Mouse (Mus musculus) kidney, adult 2 months (tissue): ENCODE results near the gene Cela1. TPM values are rescaled to one million over a fixed set of nuclear protein-coding genes. Genes with fewer than 3 reads are reported as not detected.

ENCODE experiments used
- DNase-seq: peaks from one replicate; pipeline ENCODE4 v3.0.0; 2021
- H3K27ac ChIP-seq: fragments of 200-500 bp; 2 replicates; pipeline ENCODE4 v1.5.1; 2012; ENCODE audit warnings: low read depth, low read length, control low read depth, inconsistent platforms; ENCODE audit not compliant: insufficient read depth
- H3K27me3 ChIP-seq: fragments of 200-500 bp; replicated peaks from 2 replicates; pipeline ENCODE4 v1.6.1; 2012; ENCODE audit warnings: mild to moderate bottlenecking, moderate library complexity, low read length, inconsistent platforms; ENCODE audit not compliant: control insufficient read depth, insufficient read depth
- H3K36me3 ChIP-seq: fragments of 200-500 bp; 2 replicates; pipeline ENCODE4 v1.6.1; 2012; ENCODE audit warnings: mild to moderate bottlenecking, moderate library complexity, low read length, inconsistent platforms; ENCODE audit not compliant: control insufficient read depth, insufficient read depth
- H3K4me1 ChIP-seq: fragments of 200-500 bp; 2 replicates; pipeline ENCODE4 v1.6.1; 2011; ENCODE audit warnings: low read length; ENCODE audit not compliant: control insufficient read depth, insufficient read depth
- H3K4me3 ChIP-seq: fragments of 200-500 bp; 2 replicates; pipeline ENCODE4 v1.5.1; 2011; ENCODE audit warnings: mild to moderate bottlenecking, low read depth, low read length, control low read depth; ENCODE audit not compliant: insufficient read depth
- CTCF ChIP-seq: fragments of 200-500 bp; conservative IDR thresholded peaks from 2 replicates; pipeline ENCODE4 v1.5.1; 2011; ENCODE audit warnings: low read depth, mild to moderate bottlenecking, control low read depth, low read length, moderate library complexity, mixed read lengths; ENCODE audit not compliant: insufficient read depth, insufficient read length
- POLR2A ChIP-seq: fragments of 200-500 bp; IDR thresholded peaks from one replicate; pipeline ENCODE4 v1.6.1; 2011; ENCODE audit warnings: low read depth, low read length, control low read depth
- WGBS: fragments of 180-500 bp; shearing (Covaris S2); methylation state at CpG from one replicate; pipeline ENCODE4 v1.1.7; 2018; 5-methylcytosine and 5-hydroxymethylcytosine counted together
- polyA plus RNA-seq: library from polyadenylated mRNA; depleted of rRNA; stranded (reverse); fragments of >200 nt; gene quantifications from 2 replicates; pipeline ENCODE4 v1.2.3, GENCODE M21; 2012

Gene Cela1
- polyA plus RNA-seq, 1 experiment = 456 TPM

DNA sequence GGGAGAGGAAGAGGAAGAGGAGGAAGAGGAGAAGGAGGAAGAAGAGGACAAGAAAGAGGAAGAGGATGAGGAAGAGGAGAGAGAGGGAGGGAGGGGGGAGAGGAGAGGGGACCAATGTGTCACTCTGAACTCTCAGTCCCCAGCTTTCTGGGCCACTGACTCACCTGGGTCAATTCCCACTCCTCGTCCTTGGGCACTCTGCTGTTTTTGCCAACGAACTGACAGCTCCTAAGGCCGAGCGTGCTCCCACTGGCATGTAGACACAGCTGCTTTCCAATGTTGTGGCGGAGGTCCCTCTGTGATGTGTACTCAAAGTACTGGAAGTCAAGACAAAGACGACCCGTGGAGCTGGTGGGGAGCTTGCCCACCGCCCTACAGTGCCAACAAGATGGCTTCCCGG, 6.7 kb upstream of the Cela1 start:
- no peak for DNase-seq
- H3K36me3 ChIP-seq = no peaks in the 10 kb centered on the region
- no peaks in the 10 kb centered on the region for H3K4me1 ChIP-seq
- 93% methylated on average over 9 of the region's 9 CpGs for WGBS
- TF ChIP-seq POLR2A (no peak), CTCF (no peak)
- H3K27me3 ChIP-seq = no peaks in the 10 kb centered on the region
- no peak overlapping the region for H3K27ac ChIP-seq
- H3K4me3 ChIP-seq = no peak overlapping the region

DNA sequence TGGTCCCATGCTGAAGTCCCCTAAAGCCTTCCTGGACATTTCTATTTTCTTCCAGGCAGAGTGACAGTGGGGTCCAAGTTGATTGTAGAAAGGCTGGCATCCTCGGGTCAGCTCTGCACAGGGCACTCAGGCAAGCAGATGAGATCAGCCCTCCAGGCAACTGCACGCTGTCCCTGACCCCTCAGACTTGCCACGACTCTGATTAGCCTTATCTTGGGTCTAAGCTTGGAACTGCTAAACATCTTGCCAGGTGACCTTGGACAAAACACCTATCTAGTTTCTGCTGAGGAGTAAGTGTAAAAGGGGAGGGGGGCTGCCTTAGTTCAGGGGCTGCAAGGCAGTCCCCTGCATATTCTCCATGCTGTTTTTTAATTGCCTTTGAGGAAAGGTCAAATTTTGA, 4.3 kb upstream of the Cela1 start:
- DNase-seq = no peak
- TF ChIP-seq POLR2A (no peak), CTCF (no peak)
- WGBS = 74% methylated on average over 3 of the region's 3 CpGs
- H3K27ac ChIP-seq = no peak overlapping the region
- H3K4me1 ChIP-seq = no peaks in the 10 kb centered on the region
- H3K36me3 ChIP-seq = no peaks in the 10 kb centered on the region
- no peak overlapping the region for H3K4me3 ChIP-seq
- H3K27me3 ChIP-seq = no peaks in the 10 kb centered on the region

DNA sequence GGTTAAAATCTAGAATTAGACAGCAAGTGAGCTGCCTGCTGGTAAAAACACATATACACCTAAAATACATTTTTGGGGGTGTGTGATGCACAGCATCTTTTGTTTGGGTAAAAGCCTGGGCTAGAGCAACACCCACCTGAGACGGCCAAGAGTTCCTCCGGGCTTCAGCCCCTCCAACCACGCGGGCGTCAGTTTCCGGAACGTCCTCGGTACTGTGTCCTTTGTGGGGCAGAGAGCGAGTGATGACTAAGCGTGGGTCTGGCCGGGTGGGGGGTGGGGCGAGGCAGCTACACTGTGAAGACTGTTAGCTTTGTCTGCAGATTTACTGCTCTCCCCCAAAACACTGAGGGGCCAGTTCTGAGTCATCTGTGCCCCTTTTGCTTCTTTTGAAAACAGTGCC, 732 bp downstream of the Cela1 start:
- Histone ChIP-seq H3K4me1 (peaks cover 4% of the 10 kb centered on the region; the same call in 1 of the 2 replicates), H3K27ac (no peak overlapping the region), H3K36me3 (no peaks in the 10 kb centered on the region), H3K4me3 (no peak overlapping the region), H3K27me3 (no peaks in the 10 kb centered on the region)
- DNase-seq = no peak
- TF ChIP-seq CTCF = no peak
- no peak for TF ChIP-seq POLR2A
- WGBS = 26% methylated on average over 12 of the region's 12 CpGs

DNA sequence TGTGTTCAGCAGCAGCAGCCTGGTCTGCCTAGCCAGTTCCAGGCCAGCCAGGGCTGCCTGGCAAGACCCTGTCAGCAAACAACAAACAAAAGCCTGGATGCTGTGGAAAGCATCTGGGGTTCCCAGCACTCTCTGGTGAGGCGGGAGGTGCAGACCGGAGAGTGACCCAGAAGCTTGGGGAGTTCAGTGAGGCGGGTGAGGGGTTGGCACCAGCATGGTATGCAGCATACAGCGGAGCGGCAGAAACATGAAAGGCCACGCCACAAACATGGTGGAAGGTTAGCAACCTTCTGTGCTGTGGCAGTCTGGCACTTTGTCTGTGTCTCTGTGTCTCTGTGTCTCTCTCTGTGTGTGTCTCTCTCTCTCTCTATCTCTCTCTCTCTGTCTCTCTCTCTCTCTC, 1.3 kb downstream of the Cela1 start:
- peaks cover 4% of the 10 kb centered on the region; the same call in 1 of the 2 replicates for H3K4me1 ChIP-seq
- TF ChIP-seq CTCF = no peak
- TF ChIP-seq POLR2A = no peak
- 80% methylated on average over 6 of the region's 6 CpGs for WGBS
- no peaks in the 10 kb centered on the region for H3K36me3 ChIP-seq
- no peak for DNase-seq
- no peaks in the 10 kb centered on the region for H3K27me3 ChIP-seq
- no peak overlapping the region for H3K27ac ChIP-seq
- no peak overlapping the region for H3K4me3 ChIP-seq

DNA sequence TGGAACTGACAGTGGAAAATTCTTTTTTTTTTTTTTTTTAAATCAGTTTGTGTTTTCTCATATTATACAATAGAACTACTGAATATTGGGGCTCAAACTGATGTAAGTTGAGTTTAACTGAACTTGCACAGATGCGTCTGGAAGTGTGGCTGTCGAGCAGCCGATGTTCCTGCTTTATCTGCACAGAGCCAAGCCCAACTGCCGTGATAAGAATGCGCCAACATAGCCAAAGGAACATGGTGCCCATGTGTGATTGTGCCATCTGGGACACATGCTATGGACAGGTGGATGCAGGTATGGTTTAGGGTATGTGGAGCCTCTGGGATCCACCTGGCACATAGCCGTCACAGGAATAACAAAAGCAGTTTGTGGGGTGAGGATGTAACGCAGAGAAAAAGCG, 1.9 kb downstream of the Cela1 start:
- H3K4me1 ChIP-seq = peaks cover 4% of the 10 kb centered on the region; the same call in 1 of the 2 replicates
- H3K36me3 ChIP-seq = no peaks in the 10 kb centered on the region
- WGBS = 94% methylated on average over 8 of the region's 8 CpGs
- no peaks in the 10 kb centered on the region for H3K27me3 ChIP-seq
- no peak overlapping the region for H3K4me3 ChIP-seq
- DNase-seq = no peak
- no peak for TF ChIP-seq POLR2A
- no peak for TF ChIP-seq CTCF
- H3K27ac ChIP-seq = no peak overlapping the region

DNA sequence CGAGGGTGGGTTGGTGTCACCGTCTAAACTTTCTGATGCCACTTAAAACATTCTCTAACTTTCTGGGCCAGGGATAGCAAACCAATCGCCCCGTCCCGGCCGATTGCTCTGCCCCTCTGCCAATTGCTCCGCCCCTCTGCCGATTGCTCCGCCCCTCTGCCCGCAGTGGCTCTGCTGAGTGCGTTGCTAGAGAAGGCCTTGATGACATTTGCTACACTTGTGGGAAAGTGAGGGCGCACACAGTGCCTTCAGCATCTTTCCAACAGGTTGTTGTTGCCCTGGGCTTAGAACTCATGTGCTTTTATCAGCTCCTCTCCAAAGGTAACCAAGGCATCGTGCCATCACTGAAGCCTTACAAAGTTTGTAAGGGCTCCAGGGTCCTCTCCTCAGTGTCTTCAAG, 2.5 kb downstream of the Cela1 start:
- H3K27ac ChIP-seq = no peak overlapping the region
- 41% methylated on average over 13 of the region's 13 CpGs for WGBS
- no peaks in the 10 kb centered on the region for H3K27me3 ChIP-seq
- DNase-seq = no peak
- H3K4me3 ChIP-seq = no peak overlapping the region
- H3K36me3 ChIP-seq = no peaks in the 10 kb centered on the region
- peaks cover 6% of the 10 kb centered on the region; the same call in 1 of the 2 replicates for H3K4me1 ChIP-seq
- TF ChIP-seq CTCF = no peak
- TF ChIP-seq POLR2A = no peak

DNA sequence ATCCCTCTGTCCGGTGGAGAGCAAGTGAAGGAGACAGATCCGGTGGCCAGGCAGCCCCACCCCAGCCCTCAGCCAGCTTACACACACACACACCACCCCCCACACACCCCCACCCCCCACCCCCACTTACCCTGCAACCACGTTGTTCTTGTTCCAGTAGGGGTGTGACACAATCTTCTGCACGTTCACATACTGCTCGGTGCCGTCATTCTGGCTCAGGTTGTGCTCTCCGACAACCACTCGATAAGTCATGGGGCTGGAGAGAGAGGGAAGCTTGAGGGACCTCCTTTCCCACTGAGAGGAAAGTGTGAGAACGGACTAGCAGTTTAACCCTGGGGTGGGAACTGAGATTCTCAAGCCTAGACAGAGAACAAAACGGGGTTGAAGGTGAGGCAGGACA, 3.3 kb downstream of the Cela1 start:
- Histone ChIP-seq H3K36me3 (no peaks in the 10 kb centered on the region), H3K4me1 (peaks cover 14% of the 10 kb centered on the region; the same call in 1 of the 2 replicates), H3K27ac (no peak overlapping the region), H3K4me3 (no peak overlapping the region), H3K27me3 (no peaks in the 10 kb centered on the region)
- TF ChIP-seq CTCF = no peak
- 74% methylated on average over 10 of the region's 10 CpGs for WGBS
- no peak for DNase-seq

DNA sequence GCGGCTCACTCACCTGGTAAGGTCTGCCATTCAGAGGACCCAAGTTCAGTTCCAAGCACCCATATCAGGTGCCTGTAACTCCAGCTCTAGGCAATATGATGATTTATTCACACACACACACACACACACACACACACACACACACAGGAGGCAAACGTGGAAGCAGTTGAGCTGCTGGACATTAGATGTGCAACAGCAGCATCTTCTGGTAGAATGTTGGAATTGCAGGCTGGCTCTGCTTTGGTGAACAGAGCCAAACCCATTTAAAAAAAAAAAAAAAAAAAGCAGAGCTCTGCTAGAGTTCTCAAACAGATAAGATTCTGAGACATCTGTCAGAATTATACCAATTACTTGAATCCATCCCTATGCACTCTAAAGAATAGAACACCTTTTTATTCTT, 4.7 kb downstream of the Cela1 start:
- Histone ChIP-seq H3K27ac (no peak overlapping the region), H3K4me1 (peaks cover 20% of the 10 kb centered on the region; the same call in 1 of the 2 replicates), H3K36me3 (no peaks in the 10 kb centered on the region), H3K4me3 (no peak overlapping the region), H3K27me3 (no peaks in the 10 kb centered on the region)
- DNase-seq = peak; percentile 89
- 48% methylated on average over 2 of the region's 2 CpGs for WGBS
- TF ChIP-seq CTCF (peak; percentile 92), POLR2A (no peak)
